Mouse (Mus musculus): ENCODE measurements around the gene Arhgef1. TPM values are rescaled to one million over a fixed set of nuclear protein-coding genes. Genes with fewer than 3 reads are reported as not detected.

The Arhgef1 gene
- polyA plus RNA-seq, 1 experiment, result 84.4 TPM

DNA sequence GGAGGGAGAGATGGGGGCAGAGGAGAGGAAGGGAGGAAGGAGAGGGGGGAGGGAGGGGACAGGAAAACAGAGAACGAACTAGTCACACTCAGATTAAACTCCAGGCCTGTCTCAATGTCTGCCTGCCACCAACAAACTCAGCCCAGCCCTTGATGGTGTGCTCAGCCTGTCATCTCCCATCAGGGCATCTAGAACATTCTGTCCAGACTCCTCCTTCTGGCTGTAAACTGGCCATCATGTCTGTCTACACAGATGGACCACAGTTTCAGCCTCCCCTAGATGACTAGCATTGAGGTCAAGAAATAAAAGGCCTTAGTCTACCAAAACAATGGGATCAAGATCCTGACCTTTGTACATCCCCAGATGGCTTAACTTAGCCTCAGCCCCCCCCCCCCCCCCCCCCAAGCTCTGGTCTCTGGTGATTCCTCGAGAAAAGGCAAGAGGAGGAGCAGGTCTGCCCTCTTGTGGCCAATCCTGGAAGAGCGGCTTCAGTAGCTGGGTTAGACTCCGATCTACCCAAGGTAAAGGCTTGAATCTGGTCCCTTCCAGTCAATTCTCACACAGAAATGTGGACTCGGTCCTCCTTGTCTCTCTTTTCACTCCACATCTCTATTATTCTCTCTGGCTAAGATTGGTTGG is 62.3 kb downstream of the Arhgef1 start:
- H3ac ChIP-seq (ENCODE audit: control insufficient read depth, insufficient read length, low read depth), result no peak overlapping the region
- H3K79me2 ChIP-seq (ENCODE audit: control insufficient read depth, insufficient read depth), result no peaks in the 10 kb centered on the region
- peaks cover 3% of the 10 kb centered on the region for H3K36me3 ChIP-seq (ENCODE audit: control insufficient read depth, insufficient read depth)
- H3K4me3 ChIP-seq (ENCODE audit: insufficient read depth, poor library complexity, severe bottlenecking), result no peak overlapping the region
- no peak for TF ChIP-seq MAX (IDR thresholded peaks at IDR 0.05)
- peak; percentile 41 for TF ChIP-seq CTCF (IDR thresholded peaks at IDR 0.05; ENCODE audit: control insufficient read depth, insufficient read depth, insufficient read length)
- H3K27me3 ChIP-seq (ENCODE audit: control insufficient read depth, insufficient read depth, insufficient read length), result peaks cover 4% of the 10 kb centered on the region
- H3K79me3 ChIP-seq (ENCODE audit: low read depth), result no peaks in the 10 kb centered on the region

- Histone ChIP-seq H3K36me3 (ENCODE audit: control insufficient read depth, insufficient read depth) (peaks cover 3% of the 10 kb centered on the region), H3K27me3 (ENCODE audit: control insufficient read depth, insufficient read depth, insufficient read length) (no peaks in the 10 kb centered on the region), H3K79me2 (ENCODE audit: control insufficient read depth, insufficient read depth) (no peaks in the 10 kb centered on the region), H3K4me3 (ENCODE audit: insufficient read depth, poor library complexity, severe bottlenecking) (no peak overlapping the region), H3ac (ENCODE audit: control insufficient read depth, insufficient read length, low read depth) (no peak overlapping the region), H3K79me3 (ENCODE audit: low read depth) (no peaks in the 10 kb centered on the region)
- no peak for TF ChIP-seq CTCF (IDR thresholded peaks at IDR 0.05; ENCODE audit: control insufficient read depth, insufficient read depth, insufficient read length)
- TF ChIP-seq MYOD1 (IDR thresholded peaks at IDR 0.05; ENCODE audit: control insufficient read depth, insufficient read length, low read depth), result no peak
- no peak for TF ChIP-seq MAX (IDR thresholded peaks at IDR 0.05)
- no peak for TF ChIP-seq MYOG (IDR thresholded peaks at IDR 0.05; ENCODE audit: control insufficient read depth, extremely low read depth, insufficient read length)
- no peak for TF ChIP-seq CEBPB (IDR thresholded peaks at IDR 0.05; ENCODE audit: low read depth)
- TF ChIP-seq USF1 (IDR thresholded peaks at IDR 0.05; ENCODE audit: low read depth), result no peak
- no peak for TF ChIP-seq FOSL1 (IDR thresholded peaks at IDR 0.05; ENCODE audit: insufficient read depth, low read length, poor library complexity, severe bottlenecking)
Observed at GRCm38 (mm10) chr7:24967966-24968365, 65.3 kb downstream of the Arhgef1 start.

DNA sequence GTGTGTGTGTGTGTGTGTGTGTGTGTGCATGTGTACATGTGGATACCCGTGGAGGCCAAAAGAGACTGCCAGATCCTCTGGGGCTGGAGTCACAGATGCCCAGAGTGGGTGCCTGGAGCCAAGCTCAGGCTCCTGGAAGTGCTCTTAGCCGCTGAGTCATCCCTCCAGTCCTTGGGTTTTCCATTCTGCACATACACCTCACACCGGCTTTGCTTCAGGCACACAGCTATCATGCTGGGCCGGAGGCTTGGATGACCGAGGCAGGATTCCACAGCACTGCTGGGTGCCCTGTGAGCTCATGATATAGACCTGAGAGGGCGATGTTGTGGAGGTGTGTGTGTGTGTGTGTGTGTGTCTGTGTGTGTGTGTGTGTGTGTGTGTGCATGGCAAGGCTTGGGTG is 65.8 kb downstream of the Arhgef1 start:
- H3K4me3 ChIP-seq (ENCODE audit: insufficient read depth, poor library complexity, severe bottlenecking), result no peak overlapping the region
- H3K79me3 ChIP-seq (ENCODE audit: low read depth), result no peaks in the 10 kb centered on the region
- H3K36me3 ChIP-seq (ENCODE audit: control insufficient read depth, insufficient read depth), result peaks cover 3% of the 10 kb centered on the region
- no peak for TF ChIP-seq CEBPB (IDR thresholded peaks at IDR 0.05; ENCODE audit: low read depth)
- no peak for TF ChIP-seq CTCF (IDR thresholded peaks at IDR 0.05; ENCODE audit: control insufficient read depth, insufficient read depth, insufficient read length)
- TF ChIP-seq MYOD1 (IDR thresholded peaks at IDR 0.05; ENCODE audit: control insufficient read depth, insufficient read length, low read depth), result no peak
- no peak for TF ChIP-seq USF1 (IDR thresholded peaks at IDR 0.05; ENCODE audit: low read depth)
- TF ChIP-seq MYOG (IDR thresholded peaks at IDR 0.05; ENCODE audit: control insufficient read depth, extremely low read depth, insufficient read length), result no peak
- no peak for TF ChIP-seq FOSL1 (IDR thresholded peaks at IDR 0.05; ENCODE audit: insufficient read depth, low read length, poor library complexity, severe bottlenecking)
- TF ChIP-seq MAX (IDR thresholded peaks at IDR 0.05), result no peak
- no peak overlapping the region for H3ac ChIP-seq (ENCODE audit: control insufficient read depth, insufficient read length, low read depth)
- H3K27me3 ChIP-seq (ENCODE audit: control insufficient read depth, insufficient read depth, insufficient read length), result no peaks in the 10 kb centered on the region
- no peaks in the 10 kb centered on the region for H3K79me2 ChIP-seq (ENCODE audit: control insufficient read depth, insufficient read depth)

DNA sequence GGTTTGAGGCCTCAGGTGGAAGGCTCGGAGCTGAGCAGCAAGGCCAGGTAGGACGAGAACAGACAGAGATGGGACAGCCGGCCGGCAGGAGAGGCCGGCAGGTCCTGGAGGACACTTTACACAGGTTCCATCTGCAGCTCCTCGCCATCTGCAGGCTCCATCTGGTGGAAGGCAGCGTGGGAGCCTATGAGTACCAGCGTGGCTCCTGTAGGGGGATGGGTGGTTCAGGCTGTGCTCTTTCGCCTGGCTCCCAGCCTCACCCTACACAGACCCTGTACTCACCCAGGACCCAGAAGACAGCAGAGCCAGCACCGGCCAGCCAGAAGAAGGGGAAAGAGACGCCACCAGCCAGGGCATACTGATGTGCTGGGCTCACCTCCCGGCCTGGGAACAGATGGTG is 67.1 kb downstream of the Arhgef1 start:
- Histone ChIP-seq H3K4me3 (ENCODE audit: insufficient read depth, poor library complexity, severe bottlenecking) (no peak overlapping the region), H3ac (ENCODE audit: control insufficient read depth, insufficient read length, low read depth) (no peak overlapping the region), H3K79me3 (ENCODE audit: low read depth) (no peaks in the 10 kb centered on the region), H3K79me2 (ENCODE audit: control insufficient read depth, insufficient read depth) (no peaks in the 10 kb centered on the region), H3K36me3 (ENCODE audit: control insufficient read depth, insufficient read depth) (peaks cover 3% of the 10 kb centered on the region), H3K27me3 (ENCODE audit: control insufficient read depth, insufficient read depth, insufficient read length) (no peaks in the 10 kb centered on the region)
- TF ChIP-seq CEBPB (IDR thresholded peaks at IDR 0.05; ENCODE audit: low read depth) (no peak), USF1 (IDR thresholded peaks at IDR 0.05; ENCODE audit: low read depth) (no peak), MAX (IDR thresholded peaks at IDR 0.05) (no peak), FOSL1 (IDR thresholded peaks at IDR 0.05; ENCODE audit: insufficient read depth, low read length, poor library complexity, severe bottlenecking) (no peak), MYOG (IDR thresholded peaks at IDR 0.05; ENCODE audit: control insufficient read depth, extremely low read depth, insufficient read length) (no peak), MYOD1 (IDR thresholded peaks at IDR 0.05; ENCODE audit: control insufficient read depth, insufficient read length, low read depth) (no peak), CTCF (IDR thresholded peaks at IDR 0.05; ENCODE audit: control insufficient read depth, insufficient read depth, insufficient read length) (no peak)

DNA sequence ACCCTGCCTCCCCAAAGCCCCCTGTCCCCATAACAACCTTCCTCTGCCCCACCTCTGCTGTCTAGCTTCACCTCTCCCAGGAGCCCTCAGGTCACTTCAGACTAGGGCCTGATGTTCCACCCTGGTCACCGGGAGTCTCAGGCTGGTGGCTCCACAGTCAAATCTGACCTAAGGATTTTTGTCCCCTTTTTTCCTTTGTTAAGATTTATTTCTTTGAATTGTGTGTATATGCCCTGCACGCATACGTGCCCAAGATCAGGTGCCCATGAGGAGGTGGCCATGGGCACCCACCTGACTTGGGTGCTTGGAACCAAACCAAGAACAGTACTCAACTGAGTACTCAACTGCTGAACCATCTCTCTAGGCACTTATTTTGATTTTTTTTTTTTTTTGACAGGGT is 67.6 kb downstream of the Arhgef1 start:
- TF ChIP-seq CTCF (IDR thresholded peaks at IDR 0.05; ENCODE audit: control insufficient read depth, insufficient read depth, insufficient read length) (no peak), CEBPB (IDR thresholded peaks at IDR 0.05; ENCODE audit: low read depth) (no peak), MAX (IDR thresholded peaks at IDR 0.05) (no peak), FOSL1 (IDR thresholded peaks at IDR 0.05; ENCODE audit: insufficient read depth, low read length, poor library complexity, severe bottlenecking) (no peak), USF1 (IDR thresholded peaks at IDR 0.05; ENCODE audit: low read depth) (no peak), MYOD1 (IDR thresholded peaks at IDR 0.05; ENCODE audit: control insufficient read depth, insufficient read length, low read depth) (no peak), MYOG (IDR thresholded peaks at IDR 0.05; ENCODE audit: control insufficient read depth, extremely low read depth, insufficient read length) (no peak)

More for the DNA sequence above, 67.6 kb downstream of the Arhgef1 start:
- H3K79me3 ChIP-seq (ENCODE audit: low read depth), result no peaks in the 10 kb centered on the region
- H3K79me2 ChIP-seq (ENCODE audit: control insufficient read depth, insufficient read depth), result no peaks in the 10 kb centered on the region
- H3K27me3 ChIP-seq (ENCODE audit: control insufficient read depth, insufficient read depth, insufficient read length), result no peaks in the 10 kb centered on the region
- H3ac ChIP-seq (ENCODE audit: control insufficient read depth, insufficient read length, low read depth), result no peak overlapping the region
- peaks cover 3% of the 10 kb centered on the region for H3K36me3 ChIP-seq (ENCODE audit: control insufficient read depth, insufficient read depth)
- no peak overlapping the region for H3K4me3 ChIP-seq (ENCODE audit: insufficient read depth, poor library complexity, severe bottlenecking)
